Mouse (Mus musculus) kidney, adult 2 months (tissue): ENCODE results near the gene Hoxc8.

Experiments
- CTCF ChIP-seq: fragments of 200-500 bp; conservative IDR thresholded peaks from 2 replicates; pipeline ENCODE4 v1.5.1; 2011; ENCODE audit warnings: low read depth, mild to moderate bottlenecking, control low read depth, low read length, moderate library complexity, mixed read lengths; ENCODE audit not compliant: insufficient read depth, insufficient read length
- POLR2A ChIP-seq: fragments of 200-500 bp; IDR thresholded peaks from one replicate; pipeline ENCODE4 v1.6.1; 2011; ENCODE audit warnings: low read depth, low read length, control low read depth

GRCm38 (mm10) chr15:103032646-103033575, 42.5 kb downstream of the Hoxc8 start:
- TF ChIP-seq CTCF, result no peak
- TF ChIP-seq POLR2A, result no peak
